Mouse (Mus musculus) lung, adult 2 months (tissue): ENCODE data around the gene Mb21d2.

Experiments
- CTCF ChIP-seq: fragments of 200-500 bp; IDR thresholded peaks from 2 replicates; pipeline ENCODE4 v1.5.1; 2011; ENCODE audit warnings: mild to moderate bottlenecking, low read length, control low read depth; ENCODE audit not compliant: insufficient read depth
- POLR2A ChIP-seq: fragments of 200-500 bp; IDR thresholded peaks from 2 replicates; pipeline ENCODE4 v1.6.1; 2011; ENCODE audit warnings: low read depth, mild to moderate bottlenecking, control low read depth, low read length, borderline replicate concordance; ENCODE audit errors: extremely low read depth

GRCm38 (mm10) chr16:28863616-28864015 lies 65.9 kb downstream of the Mb21d2 start:
- TF ChIP-seq CTCF (no peak), POLR2A (no peak)
